Mouse (Mus musculus) gastrocnemius, postnatal 36 days (tissue): Measurements from ENCODE around the gene Cypt1. TPM values are rescaled to one million over a fixed set of nuclear protein-coding genes. Genes with fewer than 3 reads are reported as not detected.

Experiments
- DNase-seq, 2 experiments: peaks; one replicate each; pipeline ENCODE4 v3.0.0; 2022
- intact Hi-C: fragments of 180-260 bp; cut with DNase I; formaldehyde crosslinking; loops from one replicate; pipeline ENCODE4 v1.15.1; 2025
- long read RNA-seq, 2 experiments: library from polyadenylated mRNA; stranded (forward); transcript quantifications; one replicate each; pipeline ENCODE4 v2.0.0; 2021
- total RNA-seq, 2 experiments: library from RNA; stranded (reverse); gene quantifications; 2 replicates each; pipeline ENCODE4 v1.2.3; 2021

Cypt1 gene
- not detected for total RNA-seq
- long read RNA-seq, experiment 1, result 0 reads
- long read RNA-seq, experiment 2, result 0 reads

DNA sequence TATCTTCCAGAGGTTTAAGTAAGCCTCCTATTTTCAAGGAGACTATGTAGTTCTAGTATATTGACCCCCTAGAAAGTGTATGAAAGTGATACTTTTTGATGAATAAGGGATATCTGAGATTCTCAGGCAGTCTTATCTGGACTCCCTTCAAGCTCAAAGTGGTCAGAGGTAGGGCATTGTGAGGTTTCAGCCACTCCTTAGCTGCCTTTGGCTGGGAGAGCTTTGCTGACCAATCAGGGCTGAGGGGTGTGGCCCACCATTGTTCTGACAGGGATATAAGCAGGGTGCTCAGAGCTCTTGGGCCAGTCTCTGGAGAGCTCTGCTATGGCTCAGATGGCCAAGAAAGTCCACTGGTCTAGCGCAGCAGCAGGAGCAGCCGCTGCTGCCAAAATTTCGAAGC is at the start of gene Cypt1:
Gene Cypt1 (plus strand): TSS at position 301 of the 400 bp plus-strand sequence.
- intact Hi-C loops, result no loop called here
- DNase-seq, result no peak

DNA sequence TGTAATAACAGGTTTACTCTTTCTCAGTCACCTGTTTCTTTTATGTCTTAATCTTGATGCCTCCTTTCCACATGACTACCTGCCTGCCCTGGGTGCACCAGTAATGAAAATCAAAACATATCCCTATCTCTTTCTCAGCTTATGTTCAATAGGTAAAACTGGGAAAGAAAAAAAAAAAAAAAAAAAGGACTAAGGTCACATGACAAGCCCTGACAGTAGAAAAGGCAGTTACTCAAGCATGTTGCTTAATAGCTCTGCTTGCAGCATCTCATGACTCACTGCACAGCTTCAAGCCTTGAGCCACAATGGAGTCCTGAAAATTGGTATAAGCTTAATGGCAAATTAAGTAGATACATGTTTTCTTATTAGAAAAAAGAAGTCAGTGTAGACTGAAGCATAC is 24.1 kb downstream of the Cypt1 start:
- intact Hi-C loops, result no loop called here
- DNase-seq, result no peak

DNA sequence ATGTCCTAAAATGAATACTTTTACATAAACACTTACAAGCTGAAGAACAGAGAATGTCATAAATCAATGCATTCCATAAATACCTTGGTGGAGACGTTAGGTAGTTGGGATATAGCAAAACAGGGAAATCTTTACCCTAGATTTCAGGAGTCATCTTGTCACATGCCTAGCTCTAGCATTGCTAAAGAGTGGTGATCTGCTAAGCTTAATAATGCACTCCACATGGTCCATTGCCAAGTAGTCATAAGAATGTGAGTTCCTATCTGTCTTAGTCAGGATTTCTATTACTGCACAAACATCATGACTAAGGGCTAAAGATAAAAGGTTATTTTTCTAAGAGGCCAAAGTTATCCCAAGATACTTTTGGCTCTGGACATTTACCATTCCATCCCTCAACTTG is 34.4 kb downstream of the Cypt1 start:
- DNase-seq, result no peak
- intact Hi-C loops, result no loop called here

DNA sequence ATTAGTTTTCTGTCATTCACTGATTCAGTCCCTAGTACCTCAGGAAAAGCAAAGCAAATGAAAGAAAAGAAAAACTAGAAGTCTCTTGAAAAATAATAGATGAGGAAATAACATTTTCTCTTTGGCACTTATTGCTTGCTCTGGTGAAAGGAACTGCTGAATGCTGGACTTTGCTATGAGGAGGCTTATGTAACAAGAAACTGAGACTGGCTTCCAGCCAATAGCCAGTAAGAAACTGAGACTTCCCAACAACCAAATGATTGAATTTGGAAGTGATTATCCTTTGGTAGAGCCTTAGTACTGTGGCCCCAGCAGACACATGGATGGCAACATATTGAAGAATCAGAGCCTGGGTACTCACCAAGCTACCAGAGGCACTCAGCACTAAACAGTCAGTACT is 35.8 kb downstream of the Cypt1 start:
- intact Hi-C loops, result no loop called here
- DNase-seq, result no peak

Other genes with a start within 250 kb of the Cypt1 start
- gene Maoa, start 96.8 kb downstream of the Cypt1 start, total RNA-seq, result 1 to 10 TPM; 3.5 to 3.8 TPM